9 mouse cellular contexts compared by ENCODE assay signal in genomic region chrX:12157331-12157930, GRCm38 (mm10). TPM values are rescaled to one million over a fixed set of nuclear protein-coding genes. Genes with fewer than 3 reads are reported as not detected.
DNase-seq lines count a peak whose midpoint lies in the region; ATAC-seq and TF ChIP-seq lines count a peak whose summit lies in the region.
"Had no signal": no experiment of that assay in that cellular context is flagged by ENCODE, and none has a peak within 500 bp of the region (broad histone marks: within the 10 kb centered on the region; RNA-seq: fewer than 3 reads in every experiment).

No protein-coding gene starts in this region.

- no peak for TF ChIP-seq POLR2A in lung, adult 2 months (IDR thresholded peaks at IDR 0.05; ENCODE audit: borderline replicate concordance, extremely low read depth, low read depth, low read length)

- peak overlapping the region; percentile 88 for H3K27ac ChIP-seq in intestine, embryonic 16.5 days (ENCODE audit: low read length)

- H3K27me3 ChIP-seq in intestine, embryonic 16.5 days (replicated peaks; ENCODE audit: control insufficient read depth, insufficient read depth, low read length) = peaks cover 34% of the 10 kb centered on the region

- H3K36me3 ChIP-seq in intestine, embryonic 16.5 days (ENCODE audit: control insufficient read depth, insufficient read depth, low read length) = no peaks in the 10 kb centered on the region
- H3K36me3 ChIP-seq: G1E had no signal

- WGBS in intestine, embryonic 16.5 days = 16% methylated on average over 25 of the region's 25 CpGs
- WGBS in lung, adult 2 months = 10% methylated on average over 25 of the region's 25 CpGs

- H3K4me3 ChIP-seq in intestine, embryonic 16.5 days (ENCODE audit: low read length) = peak overlapping the region; percentile 49; the same call in 1 of the 2 replicates
- no peak overlapping the region for H3K4me3 ChIP-seq in lung, adult 2 months (replicated peaks; ENCODE audit: extremely low read depth, low read depth, low read length)

- peak overlapping the region; percentile 62 for H3K4me2 ChIP-seq in intestine, embryonic 16.5 days (ENCODE audit: low read depth, low read length)

- DNase-seq in left cerebral cortex, adult 18-20 months (ENCODE audit: low spot score in 2 of 2) = peak; percentile 53 to 64
- DNase-seq in left cerebral cortex, adult 11 months (ENCODE audit: low spot score) = no peak
- DNase-seq in heart, adult 18-20 months = peak; percentile 73 to 78
- DNase-seq in lung, adult 2 months = peak; percentile 40
- DNase-seq in retina, postnatal 1 day = peak; percentile 71

- H3K9ac ChIP-seq in intestine, embryonic 16.5 days (ENCODE audit: low read depth, low read length) = no peak overlapping the region

- H3K9me3 ChIP-seq in intestine, embryonic 16.5 days (ENCODE audit: control insufficient read depth, low read length) = no peaks in the 10 kb centered on the region

- peaks cover 11% of the 10 kb centered on the region; the same call in 1 of the 2 replicates for H3K4me1 ChIP-seq in intestine, embryonic 16.5 days (ENCODE audit: control insufficient read depth, insufficient read depth, low read length)
- H3K4me1 ChIP-seq in lung, adult 2 months (ENCODE audit: control insufficient read depth, insufficient read depth, low read length) = no peaks in the 10 kb centered on the region; the same call in 1 of the 2 replicates

- ATAC-seq in common myeloid progenitor, adult 5-6 weeks (replicated peaks; ENCODE audit: low read depth, poor library complexity, severe bottlenecking) = 0 out of 2 replicates have a peak, but pooled peaks have one; percentile 3
- peak; percentile 43 for ATAC-seq in intestine, embryonic 16.5 days
- ATAC-seq in megakaryocyte-erythroid progenitor cell, adult 5-6 weeks (replicated peaks; ENCODE audit: low FRiP score, low TSS enrichment, poor library complexity, severe bottlenecking) = no peak

- TF ChIP-seq CTCF in lung, adult 2 months (IDR thresholded peaks at IDR 0.05; ENCODE audit: insufficient read depth, low read length) = no peak

RNA-seq across cellular contexts. Expression of gene Bcor, which starts 2.7 kb away (rescaled TPM):
- 10 to 100 TPM; 36.2 to 37.7 TPM for total RNA-seq in left cerebral cortex, adult 18-20 months (2021)
- total RNA-seq in common myeloid progenitor, adult 5-6 weeks (2017) = 41.5 and 45.0 TPM in 2 replicates
- total RNA-seq in heart, adult 18-20 months (2021) = 10 to 100 TPM; 16.7 to 20.5 TPM
- 8.1 and 9.8 TPM in 2 replicates for polyA plus RNA-seq in intestine, embryonic 16.5 days (2015; fragmentation: Nextera tagmentation; extraction: Ambion mirVana)
- polyA plus RNA-seq in lung, adult 2 months (2012; rRNA removed) = 12.7 and 15.8 TPM in 2 replicates
- 35.6 and 39.2 TPM in 2 replicates for total RNA-seq in megakaryocyte-erythroid progenitor cell, adult 5-6 weeks (2014; fragmentation: Nextera tagmentation)
- total RNA-seq in megakaryocyte-erythroid progenitor cell, adult 5-6 weeks (2017) = 27.5 and 28.9 TPM in 2 replicates
